Mouse (Mus musculus) heart, embryonic 13.5 days (tissue): Measurements from ENCODE around the gene Bcl2l1. TPM values are rescaled to one million over a fixed set of nuclear protein-coding genes. Genes with fewer than 3 reads are reported as not detected.
A peak's percentile ranks its signal among the peaks of the same experiment; 100 is the strongest.

Experiments used
- ATAC-seq: fragments of 200-750 bp; cut with Nextera tagmentation; 2 replicates; pipeline ENCODE4 v1.8.0; 2017; ENCODE audit warnings: moderate TSS enrichment; ENCODE audit not compliant: insufficient number of reproducible peaks, low FRiP score, low TSS enrichment; ENCODE audit errors: extremely low read depth
- H3K27ac ChIP-seq: fragments of 300-500 bp; sonication (generic); replicated peaks from 2 replicates; pipeline ENCODE4 v1.5.1; 2015; ENCODE audit warnings: moderate library complexity, mild to moderate bottlenecking, inconsistent platforms
- H3K27me3 ChIP-seq: fragments of 300-500 bp; sonication (generic); replicated peaks from 2 replicates; pipeline ENCODE4 v1.6.1; 2015; ENCODE audit warnings: mild to moderate bottlenecking, inconsistent platforms
- H3K36me3 ChIP-seq: fragments of 300-500 bp; sonication (generic); 2 replicates; pipeline ENCODE4 v1.6.1; 2015; ENCODE audit warnings: mild to moderate bottlenecking, inconsistent platforms
- H3K4me1 ChIP-seq: fragments of 300-500 bp; sonication (generic); 2 replicates; pipeline ENCODE4 v1.6.1; 2015; ENCODE audit warnings: inconsistent platforms
- H3K4me2 ChIP-seq: fragments of 300-500 bp; sonication (generic); 2 replicates; pipeline ENCODE4 v1.6.1; 2015; ENCODE audit warnings: inconsistent platforms, mild to moderate bottlenecking, moderate library complexity
- H3K4me3 ChIP-seq: fragments of 300-500 bp; sonication (generic); 2 replicates; pipeline ENCODE4 v1.5.1; 2015; ENCODE audit warnings: moderate library complexity, mild to moderate bottlenecking, inconsistent platforms
- H3K9ac ChIP-seq: fragments of 300-500 bp; sonication (generic); 2 replicates; pipeline ENCODE4 v1.6.1; 2015; ENCODE audit warnings: inconsistent platforms, mild to moderate bottlenecking, moderate library complexity
- H3K9me3 ChIP-seq: fragments of 300-500 bp; sonication (generic); 2 replicates; pipeline ENCODE4 v1.6.1; 2016; ENCODE audit warnings: inconsistent platforms
- WGBS: fragments of 180-500 bp; shearing (Covaris S2); methylation state at CpG from one replicate; pipeline ENCODE4 v1.1.7; 2015; ENCODE audit warnings: mixed read lengths; 5-methylcytosine and 5-hydroxymethylcytosine counted together
- polyA plus RNA-seq: library from polyadenylated mRNA; unstranded; fragments of >200 nt; fragmentation: Nextera tagmentation; extraction: Ambion mirVana; gene quantifications from 2 replicates; pipeline ENCODE4 v1.2.1, GENCODE M21; 2015

Bcl2l1 gene
- polyA plus RNA-seq, 1 experiment from 2014 or later, result 62.8 TPM

- peak within 1 kb of the TSS; percentile 79 for H3K9ac ChIP-seq
- H3K36me3 ChIP-seq, result no peaks in the 10 kb centered on the region
- H3K27ac ChIP-seq, result no peak within 1 kb of the TSS
- peak within 1 kb of the TSS; percentile 75 for H3K4me2 ChIP-seq
- peak within 1 kb of the TSS; percentile 50 for H3K4me3 ChIP-seq
- no peaks in the 10 kb centered on the region for H3K9me3 ChIP-seq
- H3K4me1 ChIP-seq, result peaks cover 27% of the 10 kb centered on the region
- peaks cover 25% of the 10 kb centered on the region; the same call in 1 of the 2 replicates for H3K27me3 ChIP-seq
- no peak for ATAC-seq
- WGBS, result 3% methylated on average over 30 of the region's 30 CpGs
Measured at GRCm38 (mm10) chr2:152753944-152754711, 77.4 kb downstream of the Bcl2l1 start, which contains the start of gene Cox4i2. Gene Cox4i2 (plus strand): TSS chr2:152754173.

GRCm38 (mm10) chr2:152742435-152742834, 89.1 kb downstream of the Bcl2l1 start:
- Histone ChIP-seq H3K27ac (peak overlapping the region; percentile 83), H3K4me2 (peak overlapping the region; percentile 57), H3K4me1 (peaks cover 52% of the 10 kb centered on the region), H3K27me3 (no peaks in the 10 kb centered on the region), H3K9me3 (no peaks in the 10 kb centered on the region), H3K9ac (0 out of 2 replicates have a peak overlapping the region, but pooled peaks have one; percentile 69), H3K4me3 (no peak overlapping the region), H3K36me3 (no peaks in the 10 kb centered on the region)
- WGBS, result 29% methylated on average over 10 of the region's 10 CpGs
- no peak for ATAC-seq

GRCm38 (mm10) chr2:152741153-152742041, 90.1 kb downstream of the Bcl2l1 start:
- WGBS, result 24% methylated on average over 14 of the region's 14 CpGs
- peak overlapping the region; percentile 57 for H3K4me2 ChIP-seq
- H3K9ac ChIP-seq, result peak overlapping the region; percentile 69
- peak overlapping the region; percentile 83 for H3K27ac ChIP-seq
- H3K27me3 ChIP-seq, result no peaks in the 10 kb centered on the region
- H3K36me3 ChIP-seq, result no peaks in the 10 kb centered on the region
- 0 out of 2 replicates have a peak, but pooled peaks have one; percentile 5 for ATAC-seq
- no peaks in the 10 kb centered on the region for H3K9me3 ChIP-seq
- H3K4me3 ChIP-seq, result peak overlapping the region; percentile 8; the same call in 1 of the 2 replicates
- peaks cover 61% of the 10 kb centered on the region for H3K4me1 ChIP-seq

- Histone ChIP-seq H3K9ac (no peak overlapping the region), H3K27me3 (no peaks in the 10 kb centered on the region), H3K27ac (peak overlapping the region; percentile 95), H3K4me3 (no peak overlapping the region), H3K9me3 (no peaks in the 10 kb centered on the region), H3K4me1 (peaks cover 66% of the 10 kb centered on the region), H3K4me2 (no peak overlapping the region), H3K36me3 (no peaks in the 10 kb centered on the region)
- ATAC-seq, result no peak
- WGBS, result 77% methylated on average over 5 of the region's 5 CpGs
Measured at GRCm38 (mm10) chr2:152740490-152740889, 91.0 kb downstream of the Bcl2l1 start.

GRCm38 (mm10) chr2:152739842-152740260, 91.7 kb downstream of the Bcl2l1 start:
- peak overlapping the region; percentile 84 for H3K4me3 ChIP-seq
- ATAC-seq, result no peak
- 18% methylated on average over 3 of the region's 3 CpGs for WGBS

GRCm38 (mm10) chr2:152739031-152739841, 92.3 kb downstream of the Bcl2l1 start:
- H3K4me3 ChIP-seq, result peak overlapping the region; percentile 84
- peak overlapping the region; percentile 88 for H3K4me2 ChIP-seq
- H3K9ac ChIP-seq, result peak overlapping the region; percentile 96
- H3K27ac ChIP-seq, result peak overlapping the region; percentile 95
- ATAC-seq, result 0 out of 2 replicates have a peak, but pooled peaks have one; percentile 22
- no peaks in the 10 kb centered on the region for H3K9me3 ChIP-seq
- H3K36me3 ChIP-seq, result no peaks in the 10 kb centered on the region
- H3K27me3 ChIP-seq, result no peaks in the 10 kb centered on the region
- peaks cover 69% of the 10 kb centered on the region for H3K4me1 ChIP-seq
- 2% methylated on average over 31 of the region's 36 CpGs for WGBS

More at GRCm38 (mm10) chr2:152739842-152740260, 91.7 kb downstream of the Bcl2l1 start:
- Histone ChIP-seq H3K9ac (peak overlapping the region; percentile 96; the same call in 1 of the 2 replicates), H3K9me3 (no peaks in the 10 kb centered on the region), H3K27ac (peak overlapping the region; percentile 95), H3K4me2 (peak overlapping the region; percentile 88), H3K4me1 (peaks cover 68% of the 10 kb centered on the region), H3K36me3 (no peaks in the 10 kb centered on the region), H3K27me3 (no peaks in the 10 kb centered on the region)

- Histone ChIP-seq H3K9ac (peak overlapping the region; percentile 96), H3K9me3 (no peaks in the 10 kb centered on the region), H3K36me3 (no peaks in the 10 kb centered on the region), H3K4me1 (peaks cover 78% of the 10 kb centered on the region), H3K4me2 (peak overlapping the region; percentile 88), H3K27ac (peak overlapping the region; percentile 95), H3K27me3 (no peaks in the 10 kb centered on the region), H3K4me3 (peak overlapping the region; percentile 84)
- 55% methylated on average over 2 of the region's 2 CpGs for WGBS
- ATAC-seq, result no peak
Measured at GRCm38 (mm10) chr2:152738341-152738740, 93.2 kb downstream of the Bcl2l1 start.

GRCm38 (mm10) chr2:152737306-152738221, 94.0 kb downstream of the Bcl2l1 start:
- WGBS, result 22% methylated on average over 10 of the region's 10 CpGs
- no peaks in the 10 kb centered on the region for H3K36me3 ChIP-seq
- peak overlapping the region; percentile 88 for H3K4me2 ChIP-seq
- peak overlapping the region; percentile 96 for H3K9ac ChIP-seq
- H3K4me1 ChIP-seq, result peaks cover 84% of the 10 kb centered on the region
- ATAC-seq, result no peak
- no peaks in the 10 kb centered on the region for H3K9me3 ChIP-seq
- H3K4me3 ChIP-seq, result peak overlapping the region; percentile 84
- no peaks in the 10 kb centered on the region for H3K27me3 ChIP-seq
- peak overlapping the region; percentile 95 for H3K27ac ChIP-seq

- Histone ChIP-seq H3K27ac (peak overlapping the region; percentile 95), H3K4me2 (peak overlapping the region; percentile 88), H3K4me1 (peaks cover 84% of the 10 kb centered on the region), H3K27me3 (no peaks in the 10 kb centered on the region), H3K36me3 (no peaks in the 10 kb centered on the region), H3K9me3 (no peaks in the 10 kb centered on the region), H3K4me3 (peak overlapping the region; percentile 84), H3K9ac (peak overlapping the region; percentile 96)
- 0% methylated on average over 22 of the region's 22 CpGs for WGBS
- ATAC-seq, result no peak
Measured at GRCm38 (mm10) chr2:152736748-152737147, 94.8 kb downstream of the Bcl2l1 start.
